Mouse (Mus musculus) frontal cortex, adult 2 months (tissue): Measurements from ENCODE around the gene Lmf1. TPM values are rescaled to one million over a fixed set of nuclear protein-coding genes. Genes with fewer than 3 reads are reported as not detected.

Experiments used
- DNase-seq, 2 experiments: peaks; one replicate each; pipeline ENCODE4 v3.0.0; 2022; ENCODE audit warnings: low spot score in 1 of 2; ENCODE audit errors: extremely low spot score in 1 of 2
- polyA plus RNA-seq: library from polyadenylated mRNA; depleted of rRNA; stranded (reverse); fragments of >200 nt; gene quantifications from 2 replicates; pipeline ENCODE4 v1.2.3, GENCODE M21; 2012

Lmf1 gene
- polyA plus RNA-seq, 1 experiment, result 17.1 TPM

GRCm38 (mm10) chr17:25567745-25568144 lies 11.1 kb upstream of the Lmf1 start:
- peak in 1 of 2 experiments; percentile 88 for DNase-seq

- DNase-seq, result no peak
Observed at GRCm38 (mm10) chr17:25568206-25568605, 10.7 kb upstream of the Lmf1 start.

- no peak for DNase-seq
Observed at GRCm38 (mm10) chr17:25568880-25569279, 10.0 kb upstream of the Lmf1 start.

GRCm38 (mm10) chr17:25569833-25570647 lies 8.8 kb upstream of the Lmf1 start:
- DNase-seq, result no peak

- peak; percentile 91 to 95 for DNase-seq
Observed at GRCm38 (mm10) chr17:25570648-25571452, 8.0 kb upstream of the Lmf1 start, which contains the start of gene Sox8. Gene Sox8, minus strand, starts transcription at chr17:25570686.

- DNase-seq, result no peak
Observed at GRCm38 (mm10) chr17:25571453-25571820, 7.4 kb upstream of the Lmf1 start.

GRCm38 (mm10) chr17:25575208-25575971 lies 3.5 kb upstream of the Lmf1 start:
- DNase-seq, result no peak

- no peak for DNase-seq
Observed at GRCm38 (mm10) chr17:25576034-25576433, 2.9 kb upstream of the Lmf1 start.

- DNase-seq, result no peak
Observed at GRCm38 (mm10) chr17:25577263-25577662, 1.6 kb upstream of the Lmf1 start.

GRCm38 (mm10) chr17:25577702-25578101 lies 1.2 kb upstream of the Lmf1 start:
- no peak for DNase-seq

- DNase-seq, result no peak
Observed at GRCm38 (mm10) chr17:25579332-25580047, 605 bp downstream of the Lmf1 start.

- no peak for DNase-seq
Observed at GRCm38 (mm10) chr17:25582076-25582475, 3.2 kb downstream of the Lmf1 start.

- no peak for DNase-seq
Observed at GRCm38 (mm10) chr17:25583099-25583498, 4.2 kb downstream of the Lmf1 start.

- DNase-seq, result no peak
Observed at GRCm38 (mm10) chr17:25583858-25584257, 5.0 kb downstream of the Lmf1 start.

- no peak for DNase-seq
Observed at GRCm38 (mm10) chr17:25584646-25585045, 5.8 kb downstream of the Lmf1 start.

- DNase-seq, result no peak
Observed at GRCm38 (mm10) chr17:25590068-25590467, 11.2 kb downstream of the Lmf1 start.

GRCm38 (mm10) chr17:25590985-25591384 lies 12.1 kb downstream of the Lmf1 start:
- DNase-seq, result no peak

GRCm38 (mm10) chr17:25592336-25592735 lies 13.5 kb downstream of the Lmf1 start:
- DNase-seq, result no peak

GRCm38 (mm10) chr17:25593411-25594261 lies 14.8 kb downstream of the Lmf1 start:
- DNase-seq, result no peak
